Mouse (Mus musculus) frontal cortex, postnatal 25 days (tissue): ENCODE measurements around the gene Col25a1.

Experiments used
- DNase-seq, 2 experiments: peaks; one replicate each; pipeline ENCODE4 v3.0.0; 2022; ENCODE audit warnings: low spot score in 2 of 2

The Col25a1 gene

GRCm38 (mm10) chr3:130161323-130161917 is 30.1 kb downstream of the Col25a1 start:
- DNase-seq, result no peak

GRCm38 (mm10) chr3:130166875-130167274 is 35.6 kb downstream of the Col25a1 start:
- no peak for DNase-seq

GRCm38 (mm10) chr3:130172764-130173163 is 41.5 kb downstream of the Col25a1 start:
- no peak for DNase-seq

- DNase-seq, result peak; percentile 51 to 56
Measured at GRCm38 (mm10) chr3:130180181-130180940, 49.1 kb downstream of the Col25a1 start.

- no peak for DNase-seq
Measured at GRCm38 (mm10) chr3:130180964-130181590, 49.8 kb downstream of the Col25a1 start.

GRCm38 (mm10) chr3:130181591-130181980 is 50.3 kb downstream of the Col25a1 start:
- DNase-seq, result no peak

- no peak for DNase-seq
Measured at GRCm38 (mm10) chr3:130182450-130182849, 51.1 kb downstream of the Col25a1 start.

GRCm38 (mm10) chr3:130185111-130185510 is 53.8 kb downstream of the Col25a1 start:
- DNase-seq, result no peak

- DNase-seq, result no peak
Measured at GRCm38 (mm10) chr3:130187588-130187987, 56.3 kb downstream of the Col25a1 start.

- no peak for DNase-seq
Measured at GRCm38 (mm10) chr3:130193450-130193849, 62.1 kb downstream of the Col25a1 start.

- no peak for DNase-seq
Measured at GRCm38 (mm10) chr3:130214631-130215030, 83.3 kb downstream of the Col25a1 start.

- DNase-seq, result no peak
Measured at GRCm38 (mm10) chr3:130216141-130216540, 84.8 kb downstream of the Col25a1 start.

GRCm38 (mm10) chr3:130216646-130217045 is 85.3 kb downstream of the Col25a1 start:
- DNase-seq, result no peak

GRCm38 (mm10) chr3:130217705-130218104 is 86.4 kb downstream of the Col25a1 start:
- DNase-seq, result no peak

GRCm38 (mm10) chr3:130218232-130218728 is 87.0 kb downstream of the Col25a1 start:
- DNase-seq, result no peak

- no peak for DNase-seq
Measured at GRCm38 (mm10) chr3:130220811-130221210, 89.5 kb downstream of the Col25a1 start.

- DNase-seq, result no peak
Measured at GRCm38 (mm10) chr3:130228186-130228585, 96.9 kb downstream of the Col25a1 start.

GRCm38 (mm10) chr3:130232944-130233343 is 101.6 kb downstream of the Col25a1 start:
- no peak for DNase-seq

GRCm38 (mm10) chr3:130235233-130235632 is 103.9 kb downstream of the Col25a1 start:
- DNase-seq, result no peak

- no peak for DNase-seq
Measured at GRCm38 (mm10) chr3:130236129-130236528, 104.8 kb downstream of the Col25a1 start.

GRCm38 (mm10) chr3:130237852-130238251 is 106.6 kb downstream of the Col25a1 start:
- no peak for DNase-seq

- DNase-seq, result no peak
Measured at GRCm38 (mm10) chr3:130241924-130242323, 110.6 kb downstream of the Col25a1 start.
